Mouse (Mus musculus) cortical plate, adult 2 months (tissue): ENCODE measurements at regions not wholly inside any gene's neighbourhood (a gene's known extent, or its start where the extent isn't known, plus 50 kb on each side); places are given as distances from the start of the nearest gene placed in this dataset.

ENCODE experiments used
- H3K27ac ChIP-seq: fragments of 200-500 bp; 2 replicates; pipeline ENCODE4 v1.5.1; 2012; ENCODE audit warnings: low read length, control low read depth, inconsistent platforms; ENCODE audit not compliant: insufficient read depth
- H3K4me1 ChIP-seq: fragments of 200-500 bp; 2 replicates; pipeline ENCODE4 v1.6.1; 2011; ENCODE audit warnings: low read length; ENCODE audit not compliant: control insufficient read depth, insufficient read depth
- H3K4me3 ChIP-seq: fragments of 200-500 bp; 2 replicates; pipeline ENCODE4 v1.5.1; 2011; ENCODE audit warnings: mild to moderate bottlenecking, low read length, control low read depth; ENCODE audit not compliant: insufficient read depth
- CTCF ChIP-seq: fragments of 200-500 bp; IDR thresholded peaks from 2 replicates; pipeline ENCODE4 v1.5.1; 2011; ENCODE audit warnings: mild to moderate bottlenecking, control low read depth, low read length; ENCODE audit not compliant: insufficient read depth; ENCODE audit errors: extremely low read depth
- POLR2A ChIP-seq: fragments of 200-500 bp; IDR thresholded peaks from 2 replicates; pipeline ENCODE4 v1.6.1; 2011; ENCODE audit warnings: mild to moderate bottlenecking, low read length, control low read depth; ENCODE audit not compliant: insufficient read depth; ENCODE audit errors: extremely low read depth

DNA sequence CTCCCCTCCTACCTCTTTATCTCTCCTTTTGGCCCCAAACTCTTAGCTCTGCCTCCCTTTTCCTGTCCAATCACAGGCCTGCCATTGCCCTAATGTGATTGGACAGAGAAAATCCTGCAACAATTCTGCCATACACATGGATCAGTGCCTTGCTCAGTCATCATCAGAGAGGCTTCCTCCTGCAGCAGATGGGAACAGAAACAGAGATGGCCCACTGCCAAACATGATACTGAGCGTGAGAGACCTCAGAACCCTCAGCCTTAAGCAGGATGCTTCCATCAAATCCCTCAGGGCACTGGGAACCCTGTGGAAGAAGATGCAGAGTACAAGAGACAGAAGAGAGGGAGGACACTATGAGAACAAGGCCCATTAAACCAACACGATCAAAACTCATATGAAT lies 62.8 kb upstream of the Cacna2d3 start:
- TF ChIP-seq CTCF (no peak), POLR2A (no peak)
- H3K27ac ChIP-seq = no peak overlapping the region
- H3K4me3 ChIP-seq = no peak overlapping the region
- no peaks in the 10 kb centered on the region for H3K4me1 ChIP-seq

DNA sequence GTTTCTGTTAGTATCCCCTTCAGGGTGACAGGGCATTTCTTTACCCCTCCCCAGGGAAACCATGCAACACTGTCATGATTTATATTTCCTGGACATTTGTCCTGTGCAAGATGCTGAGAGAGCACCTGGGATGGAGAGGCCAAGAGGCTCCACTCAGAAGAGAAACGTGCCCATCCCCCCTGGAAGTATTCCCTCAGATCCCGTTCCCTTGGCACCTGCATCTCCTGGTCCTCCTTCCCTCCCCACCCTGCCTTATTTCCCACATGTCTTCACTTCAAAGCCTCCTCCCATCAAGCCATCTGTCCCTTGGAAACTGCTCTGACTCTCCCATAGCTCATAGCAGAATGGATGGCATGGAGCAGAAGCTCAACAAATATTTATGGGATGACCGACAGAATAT lies 64.8 kb upstream of the Cacna2d3 start:
- no peak overlapping the region for H3K27ac ChIP-seq
- no peaks in the 10 kb centered on the region for H3K4me1 ChIP-seq
- TF ChIP-seq POLR2A (no peak), CTCF (no peak)
- H3K4me3 ChIP-seq = no peak overlapping the region

- Histone ChIP-seq H3K4me1 (no peaks in the 10 kb centered on the region), H3K27ac (no peak overlapping the region), H3K4me3 (no peak overlapping the region)
- TF ChIP-seq CTCF (no peak), POLR2A (no peak)
Measured at GRCm38 (mm10) chr14:29787796-29788195, 66.1 kb upstream of the Cacna2d3 start.

- Histone ChIP-seq H3K4me3 (no peak overlapping the region), H3K4me1 (no peaks in the 10 kb centered on the region), H3K27ac (no peak overlapping the region)
- TF ChIP-seq CTCF = no peak
- TF ChIP-seq POLR2A = no peak
Measured at GRCm38 (mm10) chr14:29788351-29788750, 66.7 kb upstream of the Cacna2d3 start.

- no peaks in the 10 kb centered on the region for H3K4me1 ChIP-seq
- H3K4me3 ChIP-seq = no peak overlapping the region
- TF ChIP-seq CTCF = no peak
- no peak for TF ChIP-seq POLR2A
- H3K27ac ChIP-seq = no peak overlapping the region
Measured at GRCm38 (mm10) chr14:29795325-29795724, 73.7 kb upstream of the Cacna2d3 start.

DNA sequence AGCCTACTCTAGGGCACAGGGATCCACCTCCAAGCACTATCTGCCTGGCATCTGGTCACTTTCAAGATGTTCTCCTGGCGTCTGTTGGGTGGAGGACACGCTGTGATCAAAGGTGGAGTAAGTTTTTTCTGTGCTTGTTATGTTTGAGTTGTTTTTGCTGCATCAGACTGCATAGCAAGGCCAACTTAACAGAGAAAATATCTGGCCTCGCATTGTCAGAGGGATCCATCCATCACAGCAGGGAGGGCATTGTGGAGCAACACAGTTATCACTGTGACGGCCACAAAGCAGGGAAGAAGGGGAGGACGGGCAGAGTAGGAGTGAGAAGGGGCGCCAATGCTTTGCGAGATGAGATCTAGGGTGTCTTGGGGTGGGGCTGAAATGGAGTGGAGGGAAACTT lies 74.7 kb upstream of the Cacna2d3 start:
- H3K4me3 ChIP-seq = no peak overlapping the region

DNA sequence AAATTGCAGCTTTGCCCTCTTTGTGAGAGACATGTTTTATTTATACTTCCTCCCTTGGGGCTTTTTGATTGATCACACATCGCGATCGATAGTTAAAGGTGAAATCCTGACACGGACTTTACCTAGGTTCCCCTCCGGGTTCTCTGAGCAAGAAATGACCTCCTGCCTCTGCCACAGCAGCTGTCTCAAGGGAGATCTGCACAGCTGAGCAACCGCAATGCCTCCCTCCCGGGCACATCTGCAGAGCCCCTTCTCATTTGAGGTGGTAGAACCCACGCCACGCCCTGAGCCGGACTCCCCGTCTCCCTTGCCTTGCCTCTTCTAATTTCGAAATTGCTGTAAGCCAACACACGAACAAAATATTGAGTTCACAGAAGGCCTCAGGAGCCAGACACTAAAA lies 78.2 kb upstream of the Cacna2d3 start:
- H3K4me1 ChIP-seq = no peaks in the 10 kb centered on the region
- no peak for TF ChIP-seq CTCF
- no peak for TF ChIP-seq POLR2A
- H3K4me3 ChIP-seq = no peak overlapping the region
- H3K27ac ChIP-seq = no peak overlapping the region

More for the DNA sequence above, 74.7 kb upstream of the Cacna2d3 start:
- no peak overlapping the region for H3K27ac ChIP-seq
- TF ChIP-seq CTCF (no peak), POLR2A (no peak)
- H3K4me1 ChIP-seq = no peaks in the 10 kb centered on the region

DNA sequence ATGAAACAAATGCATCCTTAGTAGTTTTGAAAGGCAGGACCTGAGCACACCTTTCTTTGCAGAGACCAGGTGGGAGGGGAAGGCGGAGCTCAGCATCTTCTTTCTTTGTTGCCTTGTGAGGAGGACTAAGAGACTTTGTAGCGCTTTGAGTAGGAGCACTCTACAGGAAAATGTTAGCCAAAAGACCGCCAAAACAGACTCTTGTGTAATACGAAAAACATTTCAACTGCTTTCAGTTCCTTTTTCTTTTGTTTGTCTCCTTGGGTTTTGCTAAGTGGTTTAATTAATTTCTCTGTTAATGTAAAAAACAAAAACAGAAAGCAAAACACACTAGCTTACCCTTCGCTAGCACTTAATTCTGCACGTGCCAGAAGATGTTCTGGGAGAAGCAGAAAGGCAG lies 83.6 kb upstream of the Cacna2d3 start:
- no peak overlapping the region for H3K4me3 ChIP-seq
- H3K4me1 ChIP-seq = no peaks in the 10 kb centered on the region
- H3K27ac ChIP-seq = no peak overlapping the region
- TF ChIP-seq CTCF (no peak), POLR2A (no peak)

DNA sequence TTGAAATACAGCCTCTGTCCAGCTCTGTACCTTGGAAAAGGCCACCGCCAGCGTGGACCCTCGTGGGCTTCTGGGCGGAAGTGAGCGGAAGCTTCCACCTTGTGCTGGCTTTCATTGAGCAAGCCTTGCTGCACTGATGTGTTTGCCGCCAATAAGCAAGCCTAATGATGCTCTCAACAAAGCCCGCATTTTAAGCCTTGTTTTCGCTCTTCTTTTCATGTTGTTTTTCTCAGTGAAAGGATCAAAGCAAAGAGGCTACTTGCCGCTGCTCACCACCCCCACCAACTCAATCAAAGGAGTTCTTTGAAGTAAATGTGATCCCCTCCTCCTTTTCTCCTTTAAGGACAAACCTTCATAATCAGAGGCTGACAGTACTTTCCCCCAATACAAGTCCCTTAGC lies 86.2 kb upstream of the Cacna2d3 start:
- Histone ChIP-seq H3K4me3 (no peak overlapping the region), H3K4me1 (no peaks in the 10 kb centered on the region), H3K27ac (no peak overlapping the region)
- TF ChIP-seq CTCF (no peak), POLR2A (no peak)

GRCm38 (mm10) chr14:29814626-29815025 lies 93.0 kb upstream of the Cacna2d3 start:
- Histone ChIP-seq H3K27ac (no peak overlapping the region), H3K4me3 (no peak overlapping the region), H3K4me1 (0 out of 2 replicates have a peak, but pooled peaks cover 1% of the 10 kb centered on the region)
- TF ChIP-seq CTCF (no peak), POLR2A (no peak)

GRCm38 (mm10) chr14:29817548-29817947 lies 95.9 kb upstream of the Cacna2d3 start:
- TF ChIP-seq POLR2A (no peak), CTCF (no peak)
- no peak overlapping the region for H3K27ac ChIP-seq
- H3K4me3 ChIP-seq = no peak overlapping the region
- 0 out of 2 replicates have a peak, but pooled peaks cover 1% of the 10 kb centered on the region for H3K4me1 ChIP-seq
